Mouse (Mus musculus): ENCODE results near the gene Ivd. TPM values are rescaled to one million over a fixed set of nuclear protein-coding genes. Genes with fewer than 3 reads are reported as not detected.

Gene Ivd
- total and polyA plus RNA-seq, 3 experiments: 25.5 to 29.3 (median 27.6) TPM

DNA sequence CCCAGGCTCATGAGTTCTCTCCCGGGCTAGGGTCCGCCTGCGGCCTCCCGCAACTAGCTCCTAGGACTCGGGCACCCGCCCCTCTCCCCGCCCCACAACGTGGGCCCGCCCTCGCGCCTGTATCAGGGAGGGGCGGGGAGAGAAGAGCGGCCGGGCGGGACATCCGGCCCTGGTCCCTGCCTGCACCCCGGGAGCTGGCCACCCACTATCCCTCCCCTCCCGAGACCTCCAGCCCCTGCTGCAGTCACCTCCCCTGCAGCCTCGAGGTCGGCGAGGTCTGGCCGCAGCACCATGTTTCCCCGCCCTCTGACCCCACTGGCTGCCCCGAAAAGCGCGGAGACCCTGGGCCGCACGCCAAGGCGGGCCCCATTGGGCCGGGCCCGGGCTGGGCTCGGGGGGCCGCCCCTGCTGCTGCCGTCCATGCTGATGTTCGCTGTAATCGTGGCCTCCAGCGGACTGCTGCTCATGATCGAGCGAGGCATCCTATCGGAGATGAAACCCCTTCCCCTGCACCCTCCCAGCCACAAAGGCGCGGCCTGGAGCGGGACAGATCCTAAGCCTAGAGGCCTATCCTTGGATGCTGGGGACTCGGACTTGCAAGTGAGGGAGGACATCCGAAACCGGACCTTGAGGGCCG lies 64.7 kb downstream of the Ivd start, which contains the start of gene Chst14:
Gene Chst14, plus strand, starts transcription at position 136 of the 637 bp plus-strand sequence.
- no peak for TF ChIP-seq USF2 (conservative IDR thresholded peaks at IDR 0.05; ENCODE audit: low read depth, low read length)
- TF ChIP-seq POLR2A (IDR thresholded peaks at IDR 0.05; ENCODE audit: low read depth, low read length): peak; percentile 57; the same call in 1 of the 2 replicates
- no peak for TF ChIP-seq MAFK (IDR thresholded peaks at IDR 0.05; ENCODE audit: insufficient replicate concordance, low read length)
- no peak for TF ChIP-seq HCFC1 (IDR thresholded peaks at IDR 0.05; ENCODE audit: low read depth, low read length)
- TF ChIP-seq IRF4 (IDR thresholded peaks at IDR 0.05; ENCODE audit: low read depth, low read length): no peak
- no peak for TF ChIP-seq CHD1 (IDR thresholded peaks at IDR 0.05; ENCODE audit: low read depth, low read length)
- TF ChIP-seq SIN3A (IDR thresholded peaks at IDR 0.05; ENCODE audit: low read length): peak; percentile 19; the same call in 1 of the 2 replicates
- TF ChIP-seq NELFE (IDR thresholded peaks at IDR 0.05; ENCODE audit: low read depth, low read length): no peak; the same call in 1 of the 2 replicates
- TF ChIP-seq ZMIZ1 (IDR thresholded peaks at IDR 0.05; ENCODE audit: low read depth, low read length): 0 out of 2 replicates have a peak, but pooled peaks have one; percentile 4
- 0 out of 2 replicates have a peak, but pooled peaks have one; percentile 34 for TF ChIP-seq KAT2A (IDR thresholded peaks at IDR 0.05; ENCODE audit: insufficient replicate concordance, low read length)
- TF ChIP-seq MAZ (IDR thresholded peaks at IDR 0.05; ENCODE audit: low read depth, low read length): no peak; the same call in 1 of the 2 replicates
- TF ChIP-seq MAX (IDR thresholded peaks at IDR 0.05; ENCODE audit: low read length): peak; percentile 32; the same call in 1 of the 2 replicates
- TF ChIP-seq NRF1 (IDR thresholded peaks at IDR 0.05; ENCODE audit: low read depth, low read length): no peak
- Histone ChIP-seq H3K9ac (ENCODE audit: insufficient read depth, low read depth) (peak within 1 kb of the TSS; percentile 50), H3K4me1 (ENCODE audit: control insufficient read depth in 1 of 2, insufficient read depth in 2 of 2) (peaks cover 19 to 54% of the 10 kb centered on the region in 2 experiments), H3K36me3 (replicated peaks in 1 of 2; ENCODE audit: control insufficient read depth in 1 of 2, insufficient read depth in 1 of 2, low read length in 1 of 2) (peaks cover 23 to 51% of the 10 kb centered on the region in 2 experiments), H3K4me3 (replicated peaks in 1 of 3; ENCODE audit: low read depth in 2 of 3, low read length in 2 of 3, poor library complexity in 1 of 3) (peak within 1 kb of the TSS; percentile 75 to 80 (median 78)), H3K9me3 (replicated peaks; ENCODE audit: low read length) (no peaks in the 10 kb centered on the region), H3K4me2 (ENCODE audit: insufficient read depth, low read depth, poor library complexity, severe bottlenecking) (peak within 1 kb of the TSS; percentile 38), H3K79me2 (replicated peaks; ENCODE audit: control insufficient read depth, extremely low read depth, insufficient read depth, poor library complexity, severe bottlenecking) (no peaks in the 10 kb centered on the region), H3K27me3 (replicated peaks) (no peaks in the 10 kb centered on the region), H3K27ac (ENCODE audit: insufficient read depth, low read depth) (peak within 1 kb of the TSS; percentile 20; the same call in 1 of the 2 replicates)
- in situ Hi-C loops (cut with MboI; ENCODE audit: low pct_ligation_motif_present, low pct_unique_long_range_greater_than_20kb, low sequenced_read_pairs) (loop anchor here (5.0 kb wide), 1 partner anchor 36 kb away; no protein-coding TSS in a partner anchor), dilution Hi-C loops (cut with MboI; ENCODE audit: extremely low pct_ligation_motif_present, extremely low pct_unique_long_range_greater_than_20kb, low sequenced_read_pairs) (no loop called here)
- no peak for DNase-seq (ENCODE audit: extremely low read depth)

DNA sequence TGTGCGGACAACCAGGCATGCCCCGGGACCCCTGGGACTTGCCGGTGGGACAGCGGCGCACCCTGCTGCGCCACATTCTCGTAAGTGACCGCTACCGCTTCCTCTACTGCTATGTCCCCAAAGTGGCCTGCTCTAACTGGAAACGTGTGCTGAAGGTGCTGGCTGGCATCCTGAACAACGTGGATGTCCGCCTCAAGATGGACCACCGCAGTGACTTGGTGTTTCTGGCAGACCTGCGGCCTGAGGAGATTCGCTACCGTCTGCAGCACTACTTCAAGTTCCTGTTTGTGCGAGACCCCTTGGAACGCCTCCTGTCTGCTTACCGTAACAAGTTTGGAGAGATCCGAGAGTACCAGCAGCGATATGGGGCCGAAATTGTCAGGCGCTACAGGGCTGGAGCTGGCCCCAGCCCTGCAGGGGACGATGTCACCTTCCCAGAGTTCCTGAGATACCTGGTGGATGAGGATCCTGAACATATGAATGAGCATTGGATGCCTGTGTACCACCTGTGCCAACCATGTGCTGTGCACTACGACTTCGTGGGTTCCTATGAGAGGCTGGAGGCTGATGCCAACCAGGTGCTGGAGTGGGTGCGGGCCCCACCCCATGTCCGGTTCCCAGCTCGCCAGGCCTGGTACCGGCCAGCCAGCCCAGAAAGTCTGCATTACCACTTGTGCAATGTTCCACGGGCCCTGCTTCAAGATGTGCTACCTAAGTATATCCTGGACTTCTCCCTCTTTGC lies 65.4 kb downstream of the Ivd start:
- dilution Hi-C loops (cut with MboI; ENCODE audit: extremely low pct_ligation_motif_present, extremely low pct_unique_long_range_greater_than_20kb, low sequenced_read_pairs) (no loop called here), in situ Hi-C loops (cut with MboI; ENCODE audit: low pct_ligation_motif_present, low pct_unique_long_range_greater_than_20kb, low sequenced_read_pairs) (loop anchor here (5.0 kb wide), 1 partner anchor 35 kb away; no protein-coding TSS in a partner anchor)
- no peaks in the 10 kb centered on the region for H3K9me3 ChIP-seq (replicated peaks; ENCODE audit: low read length)
- H3K4me3 ChIP-seq (replicated peaks in 1 of 3; ENCODE audit: low read depth in 2 of 3, low read length in 2 of 3, poor library complexity in 1 of 3): peak overlapping the region; percentile 75 to 80 (median 78)
- H3K27ac ChIP-seq (ENCODE audit: insufficient read depth, low read depth): no peak overlapping the region; the same call in 1 of the 2 replicates
- peaks cover 20 to 44% of the 10 kb centered on the region in 2 experiments for H3K36me3 ChIP-seq (replicated peaks in 1 of 2; ENCODE audit: control insufficient read depth in 1 of 2, insufficient read depth in 1 of 2, low read length in 1 of 2)
- TF ChIP-seq ZMIZ1 (IDR thresholded peaks at IDR 0.05; ENCODE audit: low read depth, low read length): peak; percentile 14; the same call in 1 of the 2 replicates
- peak; percentile 3; the same call in 1 of the 2 replicates for TF ChIP-seq MAX (IDR thresholded peaks at IDR 0.05; ENCODE audit: low read length)
- TF ChIP-seq PAX5 (IDR thresholded peaks at IDR 0.05; ENCODE audit: low read length): no peak
- TF ChIP-seq MXI1 (IDR thresholded peaks at IDR 0.05; ENCODE audit: low read depth, low read length): 0 out of 2 replicates have a peak, but pooled peaks have one; percentile 6
- peak overlapping the region; percentile 50 for H3K9ac ChIP-seq (ENCODE audit: insufficient read depth, low read depth)
- no peak for DNase-seq (ENCODE audit: extremely low read depth)
- H3K79me2 ChIP-seq (replicated peaks; ENCODE audit: control insufficient read depth, extremely low read depth, insufficient read depth, poor library complexity, severe bottlenecking): no peaks in the 10 kb centered on the region
- H3K4me1 ChIP-seq (ENCODE audit: control insufficient read depth in 1 of 2, insufficient read depth in 2 of 2): peaks cover 19 to 58% of the 10 kb centered on the region in 2 experiments
- peak overlapping the region; percentile 38 for H3K4me2 ChIP-seq (ENCODE audit: insufficient read depth, low read depth, poor library complexity, severe bottlenecking)
- H3K27me3 ChIP-seq (replicated peaks): no peaks in the 10 kb centered on the region

Other genes with a start within 250 kb of the Ivd start
- 0.29 and 0.42 TPM in 2 replicates for gene Pak6, start 198.7 kb upstream of the Ivd start, total RNA-seq (2012; rRNA removed)
- gene Pak6, start 198.7 kb upstream of the Ivd start, total RNA-seq (2014; rRNA removed): 0.05 and 0.11 TPM in 2 replicates
- 0.45 and 0.73 TPM in 2 replicates for gene Pak6, start 198.7 kb upstream of the Ivd start, polyA plus RNA-seq (2012; ENCODE audit: insufficient read length, low read depth)
- gene Ankrd63, start 158.0 kb upstream of the Ivd start, total RNA-seq (2012; rRNA removed): not detected in 2 replicates
- not detected in 2 replicates for gene Ankrd63, start 158.0 kb upstream of the Ivd start, total RNA-seq (2014; rRNA removed)
- gene Ankrd63, start 158.0 kb upstream of the Ivd start, polyA plus RNA-seq (2012; ENCODE audit: insufficient read length, low read depth): 0.07 and 0.08 TPM in 2 replicates
- 6.9 and 7.8 TPM in 2 replicates for gene Plcb2, start 133.5 kb upstream of the Ivd start, total RNA-seq (2012; rRNA removed)
- 5.7 and 6.4 TPM in 2 replicates for gene Plcb2, start 133.5 kb upstream of the Ivd start, total RNA-seq (2014; rRNA removed)
- 18.9 and 22.3 TPM in 2 replicates for gene Plcb2, start 133.5 kb upstream of the Ivd start, polyA plus RNA-seq (2012; ENCODE audit: insufficient read length, low read depth)
- gene Inafm2, start 116.2 kb upstream of the Ivd start, total RNA-seq (2012; rRNA removed): 4.2 and 4.3 TPM in 2 replicates
- 3.6 TPM in 2 replicates for gene Inafm2, start 116.2 kb upstream of the Ivd start, total RNA-seq (2014; rRNA removed)
- gene Inafm2, start 116.2 kb upstream of the Ivd start, polyA plus RNA-seq (2012; ENCODE audit: insufficient read length, low read depth): 2.6 and 2.7 TPM in 2 replicates
- not detected in 2 replicates for gene Ccdc9b, start 99.3 kb upstream of the Ivd start, total RNA-seq (2012; rRNA removed)
- not detected in 2 replicates for gene Ccdc9b, start 99.3 kb upstream of the Ivd start, total RNA-seq (2014; rRNA removed)
- gene Ccdc9b, start 99.3 kb upstream of the Ivd start, polyA plus RNA-seq (2012; ENCODE audit: insufficient read length, low read depth): not detected in 2 replicates
- gene Phgr1, start 89.2 kb upstream of the Ivd start, total RNA-seq (2012; rRNA removed): not detected in 2 replicates
- not detected in 2 replicates for gene Phgr1, start 89.2 kb upstream of the Ivd start, total RNA-seq (2014; rRNA removed)
- not detected in 2 replicates for gene Phgr1, start 89.2 kb upstream of the Ivd start, polyA plus RNA-seq (2012; ENCODE audit: insufficient read length, low read depth)
- gene Disp2, start 82.2 kb upstream of the Ivd start, total RNA-seq (2012; rRNA removed): not detected in 2 replicates
- gene Disp2, start 82.2 kb upstream of the Ivd start, total RNA-seq (2014; rRNA removed): not detected in 2 replicates
- gene Disp2, start 82.2 kb upstream of the Ivd start, polyA plus RNA-seq (2012; ENCODE audit: insufficient read length, low read depth): not detected in 2 replicates
- gene Knstrn, start 48.0 kb upstream of the Ivd start, total RNA-seq (2012; rRNA removed): 72.9 and 82.1 TPM in 2 replicates
- gene Knstrn, start 48.0 kb upstream of the Ivd start, total RNA-seq (2014; rRNA removed): 72.9 and 76.6 TPM in 2 replicates
- gene Knstrn, start 48.0 kb upstream of the Ivd start, polyA plus RNA-seq (2012; ENCODE audit: insufficient read length, low read depth): 97.2 and 108 TPM in 2 replicates
- 28.7 and 32.1 TPM in 2 replicates for gene Bahd1, start 38.4 kb downstream of the Ivd start, total RNA-seq (2012; rRNA removed)
- 14.1 and 15.3 TPM in 2 replicates for gene Bahd1, start 38.4 kb downstream of the Ivd start, total RNA-seq (2014; rRNA removed)
- gene Bahd1, start 38.4 kb downstream of the Ivd start, polyA plus RNA-seq (2012; ENCODE audit: insufficient read length, low read depth): 37.5 and 37.8 TPM in 2 replicates
- gene Chst14, start 64.5 kb downstream of the Ivd start, total RNA-seq (2012; rRNA removed): 4.4 and 5.1 TPM in 2 replicates
- 3.1 and 4.7 TPM in 2 replicates for gene Chst14, start 64.5 kb downstream of the Ivd start, total RNA-seq (2014; rRNA removed)
- 6.7 and 8.4 TPM in 2 replicates for gene Chst14, start 64.5 kb downstream of the Ivd start, polyA plus RNA-seq (2012; ENCODE audit: insufficient read length, low read depth)
- gene Ccdc32, start 167.4 kb downstream of the Ivd start, total RNA-seq (2012; rRNA removed): 11.7 and 13.9 TPM in 2 replicates
- gene Ccdc32, start 167.4 kb downstream of the Ivd start, total RNA-seq (2014; rRNA removed): 17.6 and 18.3 TPM in 2 replicates
- 11.5 and 11.8 TPM in 2 replicates for gene Ccdc32, start 167.4 kb downstream of the Ivd start, polyA plus RNA-seq (2012; ENCODE audit: insufficient read length, low read depth)
- 14.7 and 14.8 TPM in 2 replicates for gene Rpusd2, start 172.8 kb downstream of the Ivd start, total RNA-seq (2012; rRNA removed)
- gene Rpusd2, start 172.8 kb downstream of the Ivd start, total RNA-seq (2014; rRNA removed): 9.3 and 10.7 TPM in 2 replicates
- gene Rpusd2, start 172.8 kb downstream of the Ivd start, polyA plus RNA-seq (2012; ENCODE audit: insufficient read length, low read depth): 12.3 and 13.7 TPM in 2 replicates
- 19.9 and 23.3 TPM in 2 replicates for gene Knl1, start 185.2 kb downstream of the Ivd start, total RNA-seq (2012; rRNA removed)
- 23.8 and 29.6 TPM in 2 replicates for gene Knl1, start 185.2 kb downstream of the Ivd start, total RNA-seq (2014; rRNA removed)
- gene Knl1, start 185.2 kb downstream of the Ivd start, polyA plus RNA-seq (2012; ENCODE audit: insufficient read length, low read depth): 13.7 and 16.2 TPM in 2 replicates